Mouse (Mus musculus) liver, embryonic 15.5 days (tissue): Measurements from ENCODE around the gene Srsf7. TPM values are rescaled to one million over a fixed set of nuclear protein-coding genes. Genes with fewer than 3 reads are reported as not detected.

Experiments used
- ATAC-seq: fragments of 200-750 bp; cut with Nextera tagmentation; 2 replicates; pipeline ENCODE4 v1.8.0; 2017; ENCODE audit warnings: moderate number of reproducible peaks, mild to moderate bottlenecking, moderate library complexity; ENCODE audit not compliant: insufficient read depth
- H3K27ac ChIP-seq: fragments of 300-500 bp; sonication (generic); replicated peaks from 2 replicates; pipeline ENCODE4 v1.5.1; 2015; ENCODE audit warnings: mild to moderate bottlenecking, inconsistent platforms
- H3K27me3 ChIP-seq: fragments of 300-500 bp; sonication (generic); 2 replicates; pipeline ENCODE4 v1.6.1; 2015; ENCODE audit warnings: mild to moderate bottlenecking, inconsistent platforms
- H3K36me3 ChIP-seq: fragments of 300-500 bp; sonication (generic); replicated peaks from 2 replicates; pipeline ENCODE4 v1.6.1; 2015; ENCODE audit warnings: moderate library complexity, mild to moderate bottlenecking, inconsistent platforms
- H3K4me1 ChIP-seq: fragments of 300-500 bp; sonication (generic); replicated peaks from 2 replicates; pipeline ENCODE4 v1.6.1; 2015; ENCODE audit warnings: inconsistent platforms
- H3K4me2 ChIP-seq: fragments of 300-500 bp; sonication (generic); 2 replicates; pipeline ENCODE4 v1.6.1; 2015; ENCODE audit warnings: moderate library complexity, mild to moderate bottlenecking, inconsistent platforms
- H3K4me3 ChIP-seq: fragments of 300-500 bp; sonication (generic); replicated peaks from 2 replicates; pipeline ENCODE4 v1.5.1; 2015; ENCODE audit warnings: mild to moderate bottlenecking, inconsistent platforms
- H3K9ac ChIP-seq: fragments of 300-500 bp; sonication (generic); 2 replicates; pipeline ENCODE4 v1.6.1; 2015; ENCODE audit warnings: moderate library complexity, mild to moderate bottlenecking, inconsistent platforms
- H3K9me3 ChIP-seq: fragments of 300-500 bp; sonication (generic); replicated peaks from 2 replicates; pipeline ENCODE4 v1.6.1; 2016; ENCODE audit warnings: inconsistent platforms
- WGBS: fragments of 180-500 bp; shearing (Covaris S2); methylation state at CpG from one replicate; pipeline ENCODE4 v1.1.7; 2015; ENCODE audit warnings: mixed read lengths; ENCODE audit not compliant: insufficient replicate concordance; 5-methylcytosine and 5-hydroxymethylcytosine counted together
- polyA plus RNA-seq: library from polyadenylated mRNA; unstranded; fragments of >200 nt; fragmentation: Nextera tagmentation; extraction: Ambion mirVana; gene quantifications from 2 replicates; pipeline ENCODE4 v1.2.1, GENCODE M21; 2015

Gene Srsf7
- 199 and 220 TPM in 2 replicates for polyA plus RNA-seq

DNA sequence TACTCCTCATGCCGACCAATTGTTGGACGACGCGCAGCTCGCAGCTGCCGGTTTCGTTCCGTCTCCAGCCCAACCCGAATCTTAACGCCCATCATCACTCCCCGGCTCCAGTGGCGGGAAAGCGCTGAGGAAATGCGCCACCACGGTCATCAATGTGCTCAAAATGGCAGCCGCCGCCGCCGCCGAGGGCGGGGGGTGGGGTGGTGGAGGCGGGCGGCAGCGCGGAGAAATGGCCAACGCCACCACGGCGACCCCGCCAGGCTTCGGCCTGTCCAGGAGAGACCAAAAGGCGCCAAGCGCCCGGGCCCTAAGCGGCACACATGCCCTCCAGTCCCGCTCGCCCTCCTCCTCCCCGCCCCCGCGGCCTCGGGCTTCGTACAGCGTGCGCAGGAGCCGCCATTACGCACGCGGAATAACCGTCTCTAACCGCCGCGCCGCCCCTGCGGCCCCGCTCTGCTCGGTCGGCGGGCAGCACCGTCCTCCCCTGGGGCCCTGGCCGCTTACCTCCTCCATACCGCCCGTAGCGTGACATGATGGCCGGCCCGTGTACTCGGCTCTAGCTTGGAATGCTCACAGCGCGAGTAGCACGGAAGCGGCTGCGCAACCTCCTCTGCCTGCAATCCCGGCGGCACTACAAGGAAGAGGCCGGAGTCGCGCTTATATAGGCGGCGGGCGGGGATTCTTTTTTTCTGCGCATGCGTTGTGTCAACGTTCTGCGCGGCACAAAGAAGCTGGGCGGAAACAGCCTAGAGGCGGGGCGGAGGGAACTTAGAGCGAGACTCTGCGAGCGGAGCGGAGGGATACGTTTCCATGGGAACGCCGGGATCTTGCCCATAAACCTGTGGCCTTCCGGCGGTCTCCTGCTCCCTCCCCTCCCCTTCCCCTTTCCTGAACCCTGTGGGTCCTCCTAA, at the start of gene Srsf7, which contains the start of gene Ttc39d:
Gene Srsf7, minus strand, starts transcription at position 637 of the 911 bp plus-strand sequence.
Gene Ttc39d, plus strand, starts transcription at position 790 of the 911 bp plus-strand sequence.
- under 1% methylated on average over 90 of the region's 95 CpGs for WGBS
- H3K4me3 ChIP-seq = peak within 1 kb of the TSS; percentile 97

DNA sequence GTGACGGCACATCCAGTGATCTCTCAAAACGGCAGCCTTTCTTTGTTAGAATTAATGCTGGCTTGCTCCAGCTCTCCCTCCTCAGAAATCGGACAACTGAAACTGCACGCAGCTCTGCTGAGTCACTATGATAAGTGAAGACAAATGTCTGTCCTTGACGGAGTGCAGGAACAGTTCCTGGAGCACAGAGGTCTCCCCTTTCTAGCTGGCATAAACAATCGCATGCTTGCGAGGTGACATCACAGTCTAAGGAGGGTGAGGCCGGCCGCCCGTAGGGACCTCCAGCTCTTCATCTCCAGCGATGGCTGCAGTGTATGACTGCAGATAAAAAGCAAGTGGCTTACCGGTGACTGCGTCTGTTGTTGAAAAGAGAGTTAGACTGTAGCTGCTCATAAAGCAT, 48.1 kb upstream of the Srsf7 start:
- Histone ChIP-seq H3K9me3 (no peaks in the 10 kb centered on the region), H3K4me3 (no peak overlapping the region), H3K9ac (no peak overlapping the region), H3K36me3 (peaks cover 84% of the 10 kb centered on the region), H3K4me2 (peak overlapping the region; percentile 9; the same call in 1 of the 2 replicates), H3K4me1 (no peaks in the 10 kb centered on the region), H3K27me3 (no peaks in the 10 kb centered on the region), H3K27ac (no peak overlapping the region)
- 52% methylated on average over 13 of the region's 13 CpGs for WGBS
- peak; percentile 59 for ATAC-seq

More for the DNA sequence above, at the start of gene Srsf7, which contains the start of gene Ttc39d:
- no peaks in the 10 kb centered on the region for H3K27me3 ChIP-seq
- peaks cover 33% of the 10 kb centered on the region for H3K36me3 ChIP-seq
- peak within 1 kb of the TSS; percentile 93 for H3K9ac ChIP-seq
- no peaks in the 10 kb centered on the region for H3K9me3 ChIP-seq
- H3K4me2 ChIP-seq = peak within 1 kb of the TSS; percentile 82
- peak; percentile 88 for ATAC-seq
- peaks cover 21% of the 10 kb centered on the region for H3K4me1 ChIP-seq
- H3K27ac ChIP-seq = peak within 1 kb of the TSS; percentile 97

DNA sequence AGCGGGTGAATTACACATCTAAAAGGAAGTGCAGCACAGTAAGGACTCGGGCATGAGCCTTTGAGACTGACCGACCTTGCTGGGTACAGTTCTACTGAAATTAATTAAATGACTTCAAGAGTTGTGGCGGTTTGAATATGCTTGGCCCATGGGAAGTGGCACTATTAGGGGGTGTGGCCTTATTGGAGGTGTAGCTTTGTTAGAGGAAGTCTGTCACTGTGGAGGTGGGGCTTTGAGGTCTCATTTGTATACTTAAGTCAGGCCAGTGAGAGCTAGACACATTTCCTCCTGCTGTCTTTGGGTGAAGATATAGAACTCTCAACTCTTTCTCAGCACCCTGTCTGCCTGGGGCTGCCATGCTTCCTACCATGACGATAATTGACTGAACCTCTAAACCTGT, 47.3 kb upstream of the Srsf7 start:
- WGBS = 82% methylated on average over 5 of the region's 5 CpGs
- H3K36me3 ChIP-seq = peaks cover 86% of the 10 kb centered on the region
- no peaks in the 10 kb centered on the region for H3K4me1 ChIP-seq
- H3K4me2 ChIP-seq = no peak overlapping the region
- no peak overlapping the region for H3K27ac ChIP-seq
- no peak overlapping the region for H3K9ac ChIP-seq
- H3K27me3 ChIP-seq = no peaks in the 10 kb centered on the region
- H3K4me3 ChIP-seq = no peak overlapping the region
- H3K9me3 ChIP-seq = no peaks in the 10 kb centered on the region
- no peak for ATAC-seq

DNA sequence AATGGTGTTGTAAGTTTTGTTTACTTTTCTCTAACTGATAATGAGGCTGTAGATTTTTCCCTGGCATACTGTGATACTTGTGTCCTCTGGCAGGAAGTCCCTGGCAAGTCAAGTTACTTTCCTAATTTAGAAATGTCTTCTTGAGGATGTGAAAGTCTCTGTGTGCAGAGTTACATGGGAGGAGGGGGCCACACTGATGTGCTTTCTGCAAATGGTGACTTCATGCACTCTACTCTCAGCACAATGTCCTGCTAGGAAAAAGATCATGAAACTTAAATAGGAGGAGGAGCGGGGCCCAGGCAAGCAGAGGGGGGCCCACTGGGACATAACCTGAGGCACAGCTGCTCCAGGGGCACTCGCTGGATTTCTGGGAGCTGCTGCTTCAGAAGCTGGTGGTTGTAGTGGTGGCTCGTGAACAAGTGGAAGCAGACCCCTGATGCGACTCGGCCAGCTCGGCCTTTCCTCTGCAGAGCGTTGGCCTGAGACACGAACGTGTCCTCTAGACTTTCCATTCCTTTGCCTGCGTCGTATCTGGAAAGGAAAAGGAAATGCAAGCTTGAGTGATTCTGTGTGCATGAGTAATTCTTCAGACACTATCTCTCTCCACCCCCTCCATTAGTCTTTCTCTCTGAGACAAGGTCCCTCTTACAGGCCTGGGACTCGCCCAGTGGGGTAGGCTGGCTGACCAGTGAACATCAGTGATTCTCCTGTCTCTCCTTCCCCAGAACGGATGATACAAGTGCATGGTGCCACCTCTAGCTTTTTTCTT, 45.8 kb upstream of the Srsf7 start:
- H3K4me2 ChIP-seq = no peak overlapping the region
- ATAC-seq = peak; percentile 46; the same call in 1 of the 2 replicates
- H3K27me3 ChIP-seq = no peaks in the 10 kb centered on the region
- H3K27ac ChIP-seq = peak overlapping the region; percentile 53; the same call in 1 of the 2 replicates
- H3K4me3 ChIP-seq = no peak overlapping the region
- peaks cover 83% of the 10 kb centered on the region for H3K36me3 ChIP-seq
- no peaks in the 10 kb centered on the region for H3K9me3 ChIP-seq
- 73% methylated on average over 13 of the region's 13 CpGs for WGBS
- H3K9ac ChIP-seq = no peak overlapping the region
- H3K4me1 ChIP-seq = no peaks in the 10 kb centered on the region

DNA sequence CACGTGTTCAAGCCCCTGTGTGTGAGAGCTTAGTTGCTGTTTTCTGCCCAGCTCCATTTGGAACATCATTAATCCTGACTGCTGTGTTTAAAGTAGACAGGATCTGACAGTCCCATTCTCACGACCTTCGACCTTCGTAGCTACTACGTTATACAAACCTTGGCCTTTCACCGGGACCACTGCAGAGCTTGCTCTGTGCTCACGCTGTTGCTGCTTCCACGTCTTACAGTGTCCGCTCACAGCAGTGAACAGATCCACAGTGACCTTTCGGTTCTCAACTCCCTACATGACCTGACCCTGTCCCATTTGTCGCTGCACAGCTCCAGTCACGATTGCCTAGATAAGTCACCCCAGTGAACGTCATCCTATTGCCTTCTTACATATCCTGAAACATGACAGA, 36.0 kb upstream of the Srsf7 start:
- no peak overlapping the region for H3K4me3 ChIP-seq
- H3K36me3 ChIP-seq = peaks cover 71% of the 10 kb centered on the region
- peaks cover 6% of the 10 kb centered on the region; the same call in 1 of the 2 replicates for H3K4me1 ChIP-seq
- peak; percentile 79 for ATAC-seq
- no peak overlapping the region for H3K4me2 ChIP-seq
- H3K27ac ChIP-seq = peak overlapping the region; percentile 46; the same call in 1 of the 2 replicates
- H3K27me3 ChIP-seq = no peaks in the 10 kb centered on the region
- no peaks in the 10 kb centered on the region for H3K9me3 ChIP-seq
- 70% methylated on average over 13 of the region's 13 CpGs for WGBS
- no peak overlapping the region for H3K9ac ChIP-seq

DNA sequence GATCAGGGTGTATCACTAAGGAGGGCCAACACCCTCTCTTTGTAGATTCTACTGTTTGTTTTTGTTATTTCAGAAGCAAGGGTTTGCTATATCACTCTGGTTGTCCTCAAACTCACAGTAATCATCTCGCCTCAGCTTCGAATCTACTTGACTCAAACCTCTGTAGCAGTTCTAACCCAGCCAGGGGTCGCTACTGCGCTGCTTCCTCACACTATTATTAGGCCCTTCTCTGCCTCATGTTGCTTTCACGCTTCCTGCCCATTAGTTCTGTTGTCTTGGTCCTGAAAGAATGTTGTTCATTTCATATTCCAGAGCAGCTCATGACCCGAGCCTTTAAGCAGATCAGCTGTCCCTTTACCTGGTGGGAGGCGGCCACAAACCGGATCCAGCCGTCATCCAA, 34.5 kb upstream of the Srsf7 start:
- no peak overlapping the region for H3K27ac ChIP-seq
- no peak overlapping the region for H3K4me3 ChIP-seq
- no peak overlapping the region for H3K9ac ChIP-seq
- no peak for ATAC-seq
- H3K9me3 ChIP-seq = no peaks in the 10 kb centered on the region
- peaks cover 6% of the 10 kb centered on the region; the same call in 1 of the 2 replicates for H3K4me1 ChIP-seq
- WGBS = 82% methylated on average over 9 of the region's 9 CpGs
- no peak overlapping the region for H3K4me2 ChIP-seq
- no peaks in the 10 kb centered on the region for H3K27me3 ChIP-seq
- H3K36me3 ChIP-seq = peaks cover 59% of the 10 kb centered on the region

DNA sequence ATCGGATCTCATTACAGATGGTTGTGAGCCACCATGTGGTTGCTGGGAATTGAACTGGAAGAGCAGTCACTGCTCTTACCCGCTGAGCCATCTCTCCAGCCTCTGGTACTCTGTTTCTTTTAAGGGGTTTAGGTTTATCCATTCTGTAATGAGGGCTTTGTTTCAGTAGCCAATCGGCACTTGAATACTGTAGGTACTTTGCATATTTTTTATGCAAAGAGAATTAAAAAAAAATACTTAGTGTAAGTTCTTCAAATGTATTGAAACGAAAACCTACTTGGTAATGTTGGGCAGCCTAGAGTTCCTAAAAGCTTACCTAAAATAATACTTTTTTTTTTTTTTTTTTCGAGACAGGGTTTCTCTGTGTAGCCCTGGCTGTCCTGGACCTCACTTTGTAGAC, 30.4 kb upstream of the Srsf7 start:
- Histone ChIP-seq H3K4me2 (no peak overlapping the region), H3K27me3 (no peaks in the 10 kb centered on the region), H3K36me3 (peaks cover 34% of the 10 kb centered on the region), H3K27ac (no peak overlapping the region), H3K4me3 (no peak overlapping the region), H3K9me3 (no peaks in the 10 kb centered on the region), H3K4me1 (peaks cover 7% of the 10 kb centered on the region), H3K9ac (no peak overlapping the region)
- 72% methylated on average over 5 of the region's 5 CpGs for WGBS
- no peak for ATAC-seq

DNA sequence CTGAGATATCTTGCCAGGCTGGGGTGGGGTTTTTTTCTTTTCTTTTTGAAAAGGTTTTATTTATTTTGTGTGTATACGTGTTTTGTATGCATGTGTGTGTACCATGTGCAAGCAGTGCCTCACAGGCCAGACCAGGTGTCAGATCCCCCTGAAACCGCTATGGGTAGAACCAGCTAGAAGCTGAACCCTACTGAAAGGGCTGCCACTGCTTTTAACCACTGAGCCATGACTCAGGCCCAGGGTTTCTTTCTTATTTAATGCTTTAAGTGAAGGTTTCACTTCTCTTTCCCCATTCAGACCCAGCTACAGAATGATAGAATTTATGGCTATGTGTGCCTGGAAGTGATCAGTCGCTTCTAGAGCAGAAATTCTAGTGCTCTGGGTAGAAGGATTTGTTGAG, 29.7 kb upstream of the Srsf7 start:
- Histone ChIP-seq H3K4me2 (no peak overlapping the region), H3K36me3 (peaks cover 31% of the 10 kb centered on the region), H3K9me3 (no peaks in the 10 kb centered on the region), H3K27me3 (no peaks in the 10 kb centered on the region), H3K27ac (no peak overlapping the region), H3K4me1 (peaks cover 10% of the 10 kb centered on the region), H3K9ac (no peak overlapping the region), H3K4me3 (no peak overlapping the region)
- 81% methylated on average over 3 of the region's 3 CpGs for WGBS
- ATAC-seq = no peak

DNA sequence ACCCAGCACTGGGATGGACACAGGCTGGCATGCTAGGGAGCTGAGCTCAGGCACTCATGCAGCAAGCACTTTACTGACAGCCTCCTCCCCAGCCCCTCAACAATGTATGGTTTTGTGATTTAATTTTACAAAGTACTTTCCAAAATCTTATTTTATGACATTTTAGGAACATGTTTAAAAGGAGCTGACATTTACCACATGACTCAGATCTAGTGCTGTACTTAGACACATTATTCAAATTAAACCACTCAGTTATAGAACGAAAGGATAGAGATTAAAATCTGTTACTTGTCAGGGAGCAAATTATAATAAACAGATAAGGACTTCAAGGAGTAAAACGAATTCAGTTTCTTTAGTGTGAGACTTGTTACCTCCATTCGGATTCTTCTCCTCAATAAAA, 28.4 kb upstream of the Srsf7 start:
- no peak overlapping the region for H3K27ac ChIP-seq
- WGBS = 67% methylated on average over 3 of the region's 3 CpGs

DNA sequence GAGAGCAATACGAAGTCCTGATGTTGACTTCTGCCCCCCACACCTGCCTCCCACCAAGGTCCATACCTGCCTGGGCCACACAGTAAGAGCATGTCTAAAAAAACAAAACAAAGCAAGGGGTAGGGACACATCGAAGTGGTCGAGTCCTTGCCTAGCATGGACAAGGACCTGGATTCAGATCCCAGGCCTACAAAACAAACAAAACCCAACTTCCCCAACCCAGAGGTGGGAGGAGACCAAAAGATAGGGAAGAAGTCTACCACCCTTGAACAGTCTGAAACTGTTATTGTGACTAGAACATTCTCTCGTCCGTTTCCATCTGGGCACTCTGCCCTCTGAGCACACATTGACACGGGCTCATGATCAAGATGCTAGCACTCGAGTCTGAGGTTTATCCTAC, 27.3 kb upstream of the Srsf7 start:
- 65% methylated on average over 7 of the region's 7 CpGs for WGBS
- H3K36me3 ChIP-seq = peaks cover 12% of the 10 kb centered on the region; the same call in 1 of the 2 replicates
- H3K9me3 ChIP-seq = no peaks in the 10 kb centered on the region
- H3K4me2 ChIP-seq = no peak overlapping the region
- ATAC-seq = no peak
- peaks cover 13% of the 10 kb centered on the region for H3K4me1 ChIP-seq
- H3K4me3 ChIP-seq = no peak overlapping the region
- H3K27ac ChIP-seq = no peak overlapping the region
- no peak overlapping the region for H3K9ac ChIP-seq
- H3K27me3 ChIP-seq = no peaks in the 10 kb centered on the region

More for the DNA sequence above, 28.4 kb upstream of the Srsf7 start:
- Histone ChIP-seq H3K27me3 (no peaks in the 10 kb centered on the region), H3K9me3 (no peaks in the 10 kb centered on the region), H3K4me1 (peaks cover 13% of the 10 kb centered on the region), H3K4me3 (no peak overlapping the region), H3K36me3 (peaks cover 21% of the 10 kb centered on the region), H3K4me2 (no peak overlapping the region), H3K9ac (no peak overlapping the region)
- no peak for ATAC-seq

DNA sequence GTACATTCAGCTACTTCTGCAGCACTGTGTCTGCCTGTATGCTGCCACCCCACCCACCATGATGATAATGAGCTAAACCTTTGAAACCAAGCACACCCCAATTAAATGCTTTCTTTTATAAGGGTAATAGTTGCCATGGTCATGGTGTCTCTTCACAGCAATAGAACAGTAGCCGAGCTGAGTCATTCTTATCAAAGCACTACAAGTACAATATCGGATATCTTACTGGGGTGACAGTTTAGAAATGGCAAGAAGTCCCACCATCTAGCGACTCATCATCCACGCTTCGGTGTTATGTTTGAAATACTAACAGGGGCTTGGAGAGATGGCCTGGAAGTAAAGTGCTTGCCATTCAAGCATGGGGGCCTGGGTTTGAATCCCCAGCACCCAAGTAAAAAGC, 26.7 kb upstream of the Srsf7 start:
- Histone ChIP-seq H3K4me1 (peaks cover 13% of the 10 kb centered on the region), H3K4me3 (no peak overlapping the region), H3K4me2 (no peak overlapping the region), H3K27me3 (no peaks in the 10 kb centered on the region), H3K9ac (no peak overlapping the region), H3K27ac (0 out of 2 replicates have a peak overlapping the region, but pooled peaks have one; percentile 11), H3K9me3 (no peaks in the 10 kb centered on the region), H3K36me3 (peaks cover 13% of the 10 kb centered on the region; the same call in 1 of the 2 replicates)
- ATAC-seq = no peak
- WGBS = 73% methylated on average over 5 of the region's 5 CpGs
